Mouse (Mus musculus) skeletal muscle tissue, postnatal 0 days (tissue): ENCODE results near the gene Bet1l. TPM values are rescaled to one million over a fixed set of nuclear protein-coding genes. Genes with fewer than 3 reads are reported as not detected.

Experiments used
- polyA plus RNA-seq: library from polyadenylated mRNA; unstranded; fragments of >200 nt; fragmentation: Nextera tagmentation; extraction: Ambion mirVana; gene quantifications from 2 replicates; pipeline ENCODE4 v1.2.1, GENCODE M21; 2015

Gene Bet1l
- polyA plus RNA-seq: 35.0 and 37.4 TPM in 2 replicates

DNA sequence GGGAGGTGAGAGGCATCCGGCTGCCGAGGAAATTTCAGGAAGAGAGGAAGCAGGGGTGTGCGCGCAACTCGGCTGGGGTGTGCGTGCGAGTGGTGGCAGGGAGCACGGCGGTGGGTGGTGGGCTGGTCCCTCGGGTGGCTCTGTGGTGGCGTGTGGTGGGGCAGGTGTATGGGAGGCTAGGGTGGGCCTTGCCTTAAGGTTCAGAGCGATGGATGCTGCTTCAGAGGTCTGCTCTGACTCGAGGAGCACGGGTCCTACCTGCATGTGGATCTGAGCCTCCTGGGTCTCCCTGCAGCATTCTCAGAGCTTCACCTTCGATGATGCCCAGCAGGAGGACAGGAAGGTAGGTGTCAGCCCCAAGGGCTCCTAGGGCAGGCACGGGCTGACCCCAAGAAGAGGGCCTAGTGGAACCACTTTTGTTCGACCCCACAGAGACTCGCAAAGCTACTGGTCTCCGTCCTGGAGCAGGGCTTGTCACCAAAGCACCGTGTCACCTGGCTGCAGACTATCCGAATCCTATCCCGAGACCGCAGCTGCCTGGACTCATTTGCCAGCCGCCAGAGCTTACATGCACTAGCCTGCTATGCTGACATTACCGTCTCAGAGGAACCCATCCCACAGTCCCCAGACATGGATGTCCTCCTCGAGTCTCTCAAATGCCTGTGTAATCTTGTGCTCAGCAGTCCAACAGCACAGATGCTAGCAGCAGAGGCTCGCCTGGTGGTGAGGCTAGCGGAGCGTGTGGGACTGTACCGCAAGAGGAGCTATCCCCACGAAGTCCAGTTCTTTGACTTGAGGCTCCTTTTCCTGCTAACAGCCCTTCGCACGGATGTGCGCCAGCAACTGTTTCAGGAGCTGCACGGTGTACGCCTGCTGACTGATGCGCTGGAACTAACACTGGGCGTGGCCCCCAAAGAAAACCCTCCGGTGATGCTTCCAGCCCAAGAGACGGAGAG, at the start of gene Bet1l:
TSS of gene Bet1l (minus strand) at position 28 of the 956 bp plus-strand sequence.

GRCm38 (mm10) chr7:140900220-140900619, 42.8 kb upstream of the Bet1l start, which contains the start of gene Cox8b:
TSS of gene Cox8b (minus strand) at chr7:140900446.

GRCm38 (mm10) chr7:140881696-140882468, 24.5 kb upstream of the Bet1l start, which contains the start of the genes Psmd13 and Sirt3:
TSS of gene Psmd13 (plus strand) at chr7:140881968.
TSS of gene Sirt3 (minus strand) at chr7:140882309.

DNA sequence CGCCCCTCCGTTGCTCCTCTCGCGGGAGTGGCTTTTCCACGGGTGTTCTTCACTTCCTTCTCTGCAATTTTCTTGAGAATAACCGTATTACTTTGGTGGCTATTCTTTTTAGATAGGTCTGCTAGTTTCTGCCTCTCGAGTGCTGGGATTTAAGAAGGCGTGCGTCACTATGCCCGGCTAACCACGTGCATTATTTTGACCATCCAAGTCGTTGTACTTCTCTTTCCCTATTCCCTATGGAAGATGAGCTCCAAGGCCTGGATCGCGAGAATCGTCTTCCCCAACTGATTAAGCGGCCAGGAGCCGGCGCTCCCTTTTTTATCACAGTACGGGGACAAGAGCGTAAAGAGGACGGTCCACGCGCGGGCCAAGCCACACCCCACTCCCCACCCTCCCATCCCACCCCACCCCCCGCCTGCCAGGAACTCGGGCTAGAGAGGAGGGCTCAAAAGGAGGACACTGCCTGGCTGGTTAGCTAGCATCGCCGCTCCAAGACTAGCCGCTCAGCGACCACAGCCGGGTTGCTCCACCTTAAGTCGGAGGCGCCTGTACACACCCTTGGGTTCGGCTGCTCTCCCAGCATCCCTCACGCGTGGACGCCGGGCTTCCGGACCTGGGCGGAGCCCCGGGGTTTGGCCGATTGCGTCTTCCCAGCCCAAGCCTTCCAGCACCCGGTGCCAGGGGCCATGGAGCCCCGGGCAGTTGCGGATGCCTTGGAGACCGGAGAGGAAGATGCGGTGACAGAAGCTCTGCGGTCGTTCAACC, 410 bp downstream of the Bet1l start, which contains the start of gene Ric8a:
TSS of gene Ric8a (plus strand) at position 173 of the 765 bp plus-strand sequence.

DNA sequence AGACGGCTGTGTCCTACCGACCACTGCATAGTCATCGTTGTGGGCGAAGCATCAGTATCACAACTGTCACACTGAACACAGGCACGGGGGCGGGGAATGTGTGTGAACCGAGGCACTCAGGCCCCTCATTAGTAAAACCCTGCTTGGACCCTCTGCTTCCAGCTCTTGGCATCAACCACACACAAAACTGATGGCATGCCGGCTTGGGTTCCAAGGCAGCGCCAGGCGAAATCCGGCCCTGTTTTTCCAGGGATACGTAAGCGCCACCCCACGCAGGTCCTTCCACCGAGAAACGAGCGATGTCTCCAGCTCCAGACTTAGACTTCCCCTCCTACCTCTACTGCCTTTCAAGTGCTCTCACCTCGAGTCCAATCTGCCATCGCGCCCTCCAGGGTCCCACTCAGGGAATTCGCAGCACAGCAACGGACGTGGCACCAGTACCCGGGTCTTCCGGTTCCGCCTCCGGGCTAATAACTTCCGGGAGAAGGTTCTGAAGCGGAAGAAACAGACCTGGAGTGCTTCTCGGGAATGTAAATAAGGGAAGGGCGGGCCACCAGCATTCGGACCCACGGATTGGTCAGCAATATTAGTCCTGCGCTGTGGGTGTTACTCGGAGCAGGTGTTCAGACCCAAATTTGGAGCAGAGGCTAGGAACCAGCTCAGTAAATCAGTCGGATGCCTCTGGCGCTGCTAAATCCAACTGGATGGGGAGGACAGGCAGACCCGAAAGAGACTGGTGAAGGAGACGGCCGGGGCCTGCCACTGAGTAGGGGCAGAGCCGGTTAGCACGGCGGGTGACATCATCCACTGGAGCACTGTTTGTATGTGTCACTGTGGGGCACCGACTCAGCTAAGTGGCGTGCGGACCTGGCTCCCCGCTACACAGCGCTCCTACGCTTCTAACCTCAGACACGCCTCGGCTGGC, 1.3 kb downstream of the Bet1l start, which contains the start of gene Gm45785:
TSS of gene Gm45785 (minus strand) at position 472 of the 925 bp plus-strand sequence.

DNA sequence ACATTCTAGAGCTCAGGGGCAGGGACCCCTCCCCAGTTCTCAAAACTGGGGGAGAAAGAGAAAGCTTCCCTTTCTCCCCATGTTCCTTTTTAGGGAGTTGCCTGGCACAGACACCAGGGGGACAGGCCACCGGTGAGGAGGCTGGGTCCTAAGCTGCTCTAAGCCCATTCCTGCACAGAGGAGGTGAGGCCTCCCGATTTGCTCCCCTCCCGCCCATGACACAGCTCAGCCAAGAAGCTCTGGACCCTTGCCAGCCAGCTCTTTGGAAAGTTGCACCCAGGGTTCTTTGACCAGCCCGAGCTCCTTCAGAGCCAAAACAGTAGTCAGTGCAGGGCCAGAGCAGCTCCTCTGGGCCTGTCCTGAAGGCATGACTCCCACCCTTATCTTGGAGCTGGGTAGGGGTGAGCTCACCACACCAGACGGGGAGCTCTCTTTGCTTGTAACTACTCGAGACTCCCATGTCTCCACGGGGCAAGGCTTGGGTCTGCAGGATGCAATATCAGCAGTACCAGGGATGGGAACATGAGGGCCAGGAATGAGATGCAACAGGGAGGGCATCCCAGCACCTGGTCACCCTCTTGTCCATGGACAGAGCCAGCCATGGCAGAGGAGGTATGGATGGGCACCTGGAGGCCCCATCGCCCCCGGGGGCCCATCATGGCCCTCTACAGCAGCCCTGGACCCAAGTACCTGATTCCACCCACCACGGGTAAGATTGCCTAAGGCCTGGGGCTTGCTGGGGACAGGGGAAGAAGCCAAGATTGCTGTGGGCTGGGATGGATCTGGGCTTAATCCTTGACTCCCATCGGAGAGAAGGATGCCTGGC, 9.4 kb downstream of the Bet1l start, which contains the start of gene Odf3:
TSS of gene Odf3 (plus strand) at position 51 of the 826 bp plus-strand sequence.

DNA sequence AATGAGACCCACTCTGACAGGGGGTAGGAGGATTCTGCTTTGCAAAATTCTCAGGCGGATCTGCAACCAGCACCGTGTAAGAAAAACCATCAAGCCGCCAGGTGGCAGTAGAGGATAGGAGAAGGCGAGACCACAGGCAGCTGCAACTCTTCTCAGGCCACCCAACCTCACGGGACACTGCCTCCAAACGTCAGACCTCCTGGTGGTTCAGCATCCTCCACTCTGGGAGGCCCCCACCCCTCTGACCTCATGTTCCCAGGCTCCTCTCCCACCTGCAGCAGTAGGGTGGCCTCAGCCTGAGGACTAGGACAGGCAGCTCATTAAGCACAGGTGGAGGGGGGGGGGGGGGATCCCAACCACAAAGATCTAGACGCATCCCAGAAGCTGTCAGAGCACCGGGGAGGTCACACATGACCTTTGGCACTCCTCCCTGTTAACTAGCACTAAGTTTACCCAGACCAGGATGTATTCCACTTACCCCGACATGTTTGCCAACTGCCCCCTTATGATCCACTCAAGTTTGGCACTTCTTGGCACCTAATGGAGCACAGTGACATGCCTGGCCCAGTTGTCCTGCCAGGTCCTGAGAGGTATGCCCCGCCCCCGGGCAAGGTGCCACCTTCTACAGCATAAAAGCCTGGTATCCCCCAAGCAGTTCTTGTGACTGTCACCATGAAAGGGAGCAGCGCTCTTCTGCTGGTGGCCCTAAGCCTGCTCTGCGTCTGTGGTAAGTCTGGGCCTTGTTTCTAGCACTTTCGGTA, 12.3 kb downstream of the Bet1l start, which contains the start of gene Scgb1c1:
TSS of gene Scgb1c1 (plus strand) at position 643 of the 761 bp plus-strand sequence.

GRCm38 (mm10) chr7:140834968-140835757, 22.2 kb downstream of the Bet1l start, which contains the start of gene Urah:
TSS of gene Urah (plus strand) at chr7:140835018.

GRCm38 (mm10) chr7:140821653-140822329, 35.6 kb downstream of the Bet1l start, which contains the start of gene Zfp941:
TSS of gene Zfp941 (minus strand) at chr7:140822178.

Other genes with a start within 250 kb of the Bet1l start
- gene Olfr61, start 228.6 kb downstream of the Bet1l start, polyA plus RNA-seq: not detected in 2 replicates
- gene Olfr53, start 211.1 kb downstream of the Bet1l start, polyA plus RNA-seq: not detected in 2 replicates
- gene Olfr539, start 197.6 kb downstream of the Bet1l start, polyA plus RNA-seq: not detected in 2 replicates
- gene Olfr45, start 175.6 kb downstream of the Bet1l start, polyA plus RNA-seq: not detected in 2 replicates
- gene Olfr541, start 160.3 kb downstream of the Bet1l start, polyA plus RNA-seq: not detected in 2 replicates
- 0.29 and 13.1 TPM in 2 replicates for gene Cyp2e1, start 93.8 kb downstream of the Bet1l start, polyA plus RNA-seq
- 0.21 TPM in 1 of 2 replicates, not detected in the other for gene Syce1, start 69.7 kb downstream of the Bet1l start, polyA plus RNA-seq
- gene Zfp941, start 35.4 kb downstream of the Bet1l start, polyA plus RNA-seq: 0.11 and 0.14 TPM in 2 replicates
- 5.0 TPM in 1 of 2 replicates, not detected in the other for gene Urah, start 22.6 kb downstream of the Bet1l start, polyA plus RNA-seq
- not detected in 2 replicates for gene Scgb1c1, start 12.0 kb downstream of the Bet1l start, polyA plus RNA-seq
- not detected in 2 replicates for gene Odf3, start 9.8 kb downstream of the Bet1l start, polyA plus RNA-seq
- not detected in 2 replicates for gene Gm45785, start 1.2 kb downstream of the Bet1l start, polyA plus RNA-seq
- 40.2 and 42.3 TPM in 2 replicates for gene Ric8a, start 620 bp downstream of the Bet1l start, polyA plus RNA-seq
- gene Psmd13, start 24.4 kb upstream of the Bet1l start, polyA plus RNA-seq: 170 and 182 TPM in 2 replicates
- gene Sirt3, start 24.7 kb upstream of the Bet1l start, polyA plus RNA-seq: 28.6 and 32.3 TPM in 2 replicates
- 998 and 1,212 TPM in 2 replicates for gene Cox8b, start 42.9 kb upstream of the Bet1l start, polyA plus RNA-seq
- 0.02 and 0.06 TPM in 2 replicates for gene Nlrp6, start 63.3 kb upstream of the Bet1l start, polyA plus RNA-seq
- 8.7 and 9.2 TPM in 2 replicates for gene Pgghg, start 83.8 kb upstream of the Bet1l start, polyA plus RNA-seq
- gene Ifitm5, start 92.7 kb upstream of the Bet1l start, polyA plus RNA-seq: 1.2 and 2.4 TPM in 2 replicates
- not detected in 2 replicates for gene Gm45717, start 98.4 kb upstream of the Bet1l start, polyA plus RNA-seq
- 680 and 694 TPM in 2 replicates for gene Ifitm2, start 98.4 kb upstream of the Bet1l start, polyA plus RNA-seq
- gene Ifitm1, start 109.6 kb upstream of the Bet1l start, polyA plus RNA-seq: 12.1 and 16.9 TPM in 2 replicates
- 250 and 252 TPM in 2 replicates for gene Ifitm3, start 153.2 kb upstream of the Bet1l start, polyA plus RNA-seq
- 0.56 and 1.0 TPM in 2 replicates for gene Ifitm6, start 160.3 kb upstream of the Bet1l start, polyA plus RNA-seq
- not detected in 2 replicates for gene Gm17387, start 171.6 kb upstream of the Bet1l start, polyA plus RNA-seq
- gene B4galnt4, start 203.5 kb upstream of the Bet1l start, polyA plus RNA-seq: 0.56 TPM in 1 of 2 replicates, not detected in the other
- gene Pkp3, start 220.6 kb upstream of the Bet1l start, polyA plus RNA-seq: 0.46 and 4.1 TPM in 2 replicates
- 2.8 and 3.8 TPM in 2 replicates for gene Sigirr, start 243.0 kb upstream of the Bet1l start, polyA plus RNA-seq